Mouse (Mus musculus): ENCODE data around the gene Abcd3.

GRCm38 (mm10) chr3:121721691-121722070, 93.4 kb downstream of the Abcd3 start:
- TF ChIP-seq CTCF (IDR thresholded peaks at IDR 0.05; ENCODE audit: extremely low read depth, insufficient read depth, low read length) (no peak), POLR2A (IDR thresholded peaks at IDR 0.05; ENCODE audit: extremely low read depth, insufficient read depth, low read length) (no peak)

Measured in cortical plate, adult 2 months (tissue).